Mouse (Mus musculus) ES-Bruce4 (cell line): ENCODE measurements at regions not wholly inside any gene's neighbourhood (a gene's known extent, or its start where the extent isn't known, plus 50 kb on each side); places are given as distances from the start of the nearest gene placed in this dataset.

Source experiments
- CTCF ChIP-seq: IDR thresholded peaks from one replicate; pipeline ENCODE4 v1.8.1; 2011; ENCODE audit warnings: low read depth, low read length
- POLR2A ChIP-seq: IDR thresholded peaks from one replicate; pipeline ENCODE4 v1.8.1; 2011; ENCODE audit warnings: low read length; ENCODE audit not compliant: insufficient read depth

GRCm38 (mm10) chr10:96293622-96294021 is 157.2 kb downstream of the Gm5426 start:
- TF ChIP-seq CTCF (no peak), POLR2A (no peak)
